Mouse (Mus musculus): Measurements from ENCODE around the gene Timm23.

GRCm38 (mm10) chr14:32201354-32201753 is 344 bp downstream of the Timm23 start:
- no peak for TF ChIP-seq CTCF (IDR thresholded peaks at IDR 0.05; ENCODE audit: insufficient read depth, low read length)
- no peak for TF ChIP-seq POLR2A (IDR thresholded peaks at IDR 0.05; ENCODE audit: borderline replicate concordance, extremely low read depth, low read depth, low read length)
